Mouse (Mus musculus): ENCODE results near the gene Pdgfb. TPM values are rescaled to one million over a fixed set of nuclear protein-coding genes. Genes with fewer than 3 reads are reported as not detected.
A peak's percentile ranks its signal among the peaks of the same experiment; 100 is the strongest.

Pdgfb gene
- polyA plus RNA-seq, 1 experiment from 2014 or later: 8.0 TPM

GRCm38 (mm10) chr15:80005436-80005835, 9.3 kb downstream of the Pdgfb start:
- H3K9ac ChIP-seq (ENCODE audit: low read depth, low read length): no peak overlapping the region
- H3K9me3 ChIP-seq (ENCODE audit: control insufficient read depth, low read length): no peaks in the 10 kb centered on the region
- no peaks in the 10 kb centered on the region; the same call in 1 of the 2 replicates for H3K4me1 ChIP-seq (ENCODE audit: control insufficient read depth, insufficient read depth, low read depth, low read length)
- no peak overlapping the region for H3K27ac ChIP-seq (ENCODE audit: low read depth, low read length)
- ATAC-seq: no peak
- no peaks in the 10 kb centered on the region for H3K36me3 ChIP-seq (ENCODE audit: control insufficient read depth, insufficient read depth, low read length)
- no peak overlapping the region for H3K4me2 ChIP-seq (ENCODE audit: low read length)
- H3K27me3 ChIP-seq (replicated peaks; ENCODE audit: control insufficient read depth, insufficient read depth, low read length): no peaks in the 10 kb centered on the region
- WGBS: 73% methylated on average over 10 of the region's 10 CpGs
- H3K4me3 ChIP-seq (ENCODE audit: low read length): no peak overlapping the region

- Histone ChIP-seq H3K4me2 (ENCODE audit: low read length) (no peak overlapping the region), H3K27ac (ENCODE audit: low read depth, low read length) (no peak overlapping the region), H3K4me1 (ENCODE audit: control insufficient read depth, insufficient read depth, low read depth, low read length) (no peaks in the 10 kb centered on the region; the same call in 1 of the 2 replicates), H3K9me3 (ENCODE audit: control insufficient read depth, low read length) (no peaks in the 10 kb centered on the region), H3K36me3 (ENCODE audit: control insufficient read depth, insufficient read depth, low read length) (no peaks in the 10 kb centered on the region), H3K27me3 (replicated peaks; ENCODE audit: control insufficient read depth, insufficient read depth, low read length) (no peaks in the 10 kb centered on the region), H3K9ac (ENCODE audit: low read depth, low read length) (no peak overlapping the region), H3K4me3 (ENCODE audit: low read length) (no peak overlapping the region)
- 14% methylated on average over 14 of the region's 14 CpGs for WGBS
- peak; percentile 48; the same call in 1 of the 2 replicates for ATAC-seq
Observed at GRCm38 (mm10) chr15:80004644-80005340, 10.0 kb downstream of the Pdgfb start.

- no peaks in the 10 kb centered on the region; the same call in 1 of the 2 replicates for H3K4me1 ChIP-seq (ENCODE audit: control insufficient read depth, insufficient read depth, low read depth, low read length)
- H3K4me3 ChIP-seq (ENCODE audit: low read length): no peak overlapping the region
- no peaks in the 10 kb centered on the region for H3K27me3 ChIP-seq (replicated peaks; ENCODE audit: control insufficient read depth, insufficient read depth, low read length)
- no peak overlapping the region for H3K9ac ChIP-seq (ENCODE audit: low read depth, low read length)
- H3K36me3 ChIP-seq (ENCODE audit: control insufficient read depth, insufficient read depth, low read length): no peaks in the 10 kb centered on the region
- ATAC-seq: no peak
- no peak overlapping the region for H3K27ac ChIP-seq (ENCODE audit: low read depth, low read length)
- no peak overlapping the region for H3K4me2 ChIP-seq (ENCODE audit: low read length)
- WGBS: 42% methylated on average over 2 of the region's 2 CpGs
- no peaks in the 10 kb centered on the region for H3K9me3 ChIP-seq (ENCODE audit: control insufficient read depth, low read length)
Observed at GRCm38 (mm10) chr15:80003581-80003980, 11.2 kb downstream of the Pdgfb start.

- Histone ChIP-seq H3K4me3 (ENCODE audit: low read length) (no peak overlapping the region), H3K4me2 (ENCODE audit: low read length) (no peak overlapping the region), H3K27ac (ENCODE audit: low read depth, low read length) (no peak overlapping the region), H3K9ac (ENCODE audit: low read depth, low read length) (no peak overlapping the region), H3K27me3 (replicated peaks; ENCODE audit: control insufficient read depth, insufficient read depth, low read length) (no peaks in the 10 kb centered on the region), H3K36me3 (ENCODE audit: control insufficient read depth, insufficient read depth, low read length) (no peaks in the 10 kb centered on the region), H3K9me3 (ENCODE audit: control insufficient read depth, low read length) (no peaks in the 10 kb centered on the region), H3K4me1 (ENCODE audit: control insufficient read depth, insufficient read depth, low read depth, low read length) (no peaks in the 10 kb centered on the region; the same call in 1 of the 2 replicates)
- ATAC-seq: no peak
- WGBS: 94% methylated on average over 23 of the region's 23 CpGs
Observed at GRCm38 (mm10) chr15:80001601-80002000, 13.2 kb downstream of the Pdgfb start.

GRCm38 (mm10) chr15:80000694-80001093, 14.1 kb downstream of the Pdgfb start:
- Histone ChIP-seq H3K9ac (ENCODE audit: low read depth, low read length) (no peak overlapping the region), H3K4me2 (ENCODE audit: low read length) (no peak overlapping the region), H3K36me3 (ENCODE audit: control insufficient read depth, insufficient read depth, low read length) (no peaks in the 10 kb centered on the region), H3K27ac (ENCODE audit: low read depth, low read length) (no peak overlapping the region), H3K4me1 (ENCODE audit: control insufficient read depth, insufficient read depth, low read depth, low read length) (no peaks in the 10 kb centered on the region; the same call in 1 of the 2 replicates), H3K4me3 (ENCODE audit: low read length) (no peak overlapping the region), H3K27me3 (replicated peaks; ENCODE audit: control insufficient read depth, insufficient read depth, low read length) (no peaks in the 10 kb centered on the region), H3K9me3 (ENCODE audit: control insufficient read depth, low read length) (no peaks in the 10 kb centered on the region)
- WGBS: 50% methylated on average over 8 of the region's 8 CpGs
- ATAC-seq: no peak

- no peaks in the 10 kb centered on the region for H3K4me1 ChIP-seq (ENCODE audit: control insufficient read depth, insufficient read depth, low read depth, low read length)
- H3K9me3 ChIP-seq (ENCODE audit: control insufficient read depth, low read length): no peaks in the 10 kb centered on the region
- WGBS: 48% methylated on average over 3 of the region's 3 CpGs
- no peak for ATAC-seq
- no peaks in the 10 kb centered on the region for H3K36me3 ChIP-seq (ENCODE audit: control insufficient read depth, insufficient read depth, low read length)
- H3K4me3 ChIP-seq (ENCODE audit: low read length): no peak overlapping the region
- H3K9ac ChIP-seq (ENCODE audit: low read depth, low read length): no peak overlapping the region
- no peak overlapping the region for H3K27ac ChIP-seq (ENCODE audit: low read depth, low read length)
- H3K4me2 ChIP-seq (ENCODE audit: low read length): no peak overlapping the region
- H3K27me3 ChIP-seq (replicated peaks; ENCODE audit: control insufficient read depth, insufficient read depth, low read length): no peaks in the 10 kb centered on the region
Observed at GRCm38 (mm10) chr15:79997988-79998387, 16.8 kb downstream of the Pdgfb start.

GRCm38 (mm10) chr15:79996781-79997180, 18.0 kb downstream of the Pdgfb start:
- no peak overlapping the region for H3K4me2 ChIP-seq (ENCODE audit: low read length)
- no peak overlapping the region for H3K4me3 ChIP-seq (ENCODE audit: low read length)
- WGBS: 91% methylated on average over 11 of the region's 11 CpGs
- H3K9ac ChIP-seq (ENCODE audit: low read depth, low read length): no peak overlapping the region
- H3K27me3 ChIP-seq (replicated peaks; ENCODE audit: control insufficient read depth, insufficient read depth, low read length): no peaks in the 10 kb centered on the region
- no peak for ATAC-seq
- no peaks in the 10 kb centered on the region for H3K36me3 ChIP-seq (ENCODE audit: control insufficient read depth, insufficient read depth, low read length)
- no peaks in the 10 kb centered on the region for H3K4me1 ChIP-seq (ENCODE audit: control insufficient read depth, insufficient read depth, low read depth, low read length)
- H3K27ac ChIP-seq (ENCODE audit: low read depth, low read length): no peak overlapping the region
- no peaks in the 10 kb centered on the region for H3K9me3 ChIP-seq (ENCODE audit: control insufficient read depth, low read length)

- Histone ChIP-seq H3K4me1 (ENCODE audit: control insufficient read depth, insufficient read depth, low read depth, low read length) (no peaks in the 10 kb centered on the region), H3K9me3 (ENCODE audit: control insufficient read depth, low read length) (no peaks in the 10 kb centered on the region), H3K4me3 (ENCODE audit: low read length) (no peak overlapping the region), H3K4me2 (ENCODE audit: low read length) (no peak overlapping the region), H3K27ac (ENCODE audit: low read depth, low read length) (no peak overlapping the region), H3K9ac (ENCODE audit: low read depth, low read length) (no peak overlapping the region), H3K36me3 (ENCODE audit: control insufficient read depth, insufficient read depth, low read length) (no peaks in the 10 kb centered on the region), H3K27me3 (replicated peaks; ENCODE audit: control insufficient read depth, insufficient read depth, low read length) (no peaks in the 10 kb centered on the region)
- no peak for ATAC-seq
- 94% methylated on average over 7 of the region's 7 CpGs for WGBS
Observed at GRCm38 (mm10) chr15:79995552-79995951, 19.2 kb downstream of the Pdgfb start.

- no peak overlapping the region for H3K27ac ChIP-seq (ENCODE audit: low read depth, low read length)
- H3K36me3 ChIP-seq (ENCODE audit: control insufficient read depth, insufficient read depth, low read length): no peaks in the 10 kb centered on the region
- no peak overlapping the region for H3K4me2 ChIP-seq (ENCODE audit: low read length)
- H3K9me3 ChIP-seq (ENCODE audit: control insufficient read depth, low read length): no peaks in the 10 kb centered on the region
- WGBS: 79% methylated on average over 4 of the region's 4 CpGs
- no peak for ATAC-seq
- no peak overlapping the region for H3K9ac ChIP-seq (ENCODE audit: low read depth, low read length)
- H3K4me3 ChIP-seq (ENCODE audit: low read length): no peak overlapping the region
- H3K27me3 ChIP-seq (replicated peaks; ENCODE audit: control insufficient read depth, insufficient read depth, low read length): no peaks in the 10 kb centered on the region
- no peaks in the 10 kb centered on the region for H3K4me1 ChIP-seq (ENCODE audit: control insufficient read depth, insufficient read depth, low read depth, low read length)
Observed at GRCm38 (mm10) chr15:79994566-79994965, 20.2 kb downstream of the Pdgfb start.
